Mouse (Mus musculus) kidney, embryonic 14.5 days (tissue): ENCODE measurements around the gene Pcsk7. TPM values are rescaled to one million over a fixed set of nuclear protein-coding genes. Genes with fewer than 3 reads are reported as not detected.

Experiments used
- ATAC-seq: fragments of 200-750 bp; cut with Nextera tagmentation; 2 replicates; pipeline ENCODE4 v1.8.0; 2017; ENCODE audit warnings: moderate number of reproducible peaks, mild to moderate bottlenecking, moderate TSS enrichment, moderate library complexity; ENCODE audit not compliant: low FRiP score, low TSS enrichment
- H3K27ac ChIP-seq: fragments of 300-500 bp; sonication (generic); 2 replicates; pipeline ENCODE4 v1.5.1; 2014; ENCODE audit warnings: low read depth, mild to moderate bottlenecking, low read length, moderate library complexity, mixed read lengths
- H3K27me3 ChIP-seq: fragments of 300-500 bp; sonication (generic); 2 replicates; pipeline ENCODE4 v1.6.1; 2014; ENCODE audit warnings: mild to moderate bottlenecking, low read length; ENCODE audit not compliant: control insufficient read depth, insufficient read depth
- H3K36me3 ChIP-seq: fragments of 300-500 bp; sonication (generic); 2 replicates; pipeline ENCODE4 v1.6.1; 2014; ENCODE audit warnings: low read length, mixed read lengths; ENCODE audit not compliant: control insufficient read depth, insufficient read depth
- H3K4me1 ChIP-seq: fragments of 300-500 bp; sonication (generic); 2 replicates; pipeline ENCODE4 v1.6.1; 2014; ENCODE audit warnings: low read length, mixed read lengths; ENCODE audit not compliant: control insufficient read depth, insufficient read depth
- H3K4me2 ChIP-seq: fragments of 300-500 bp; sonication (generic); replicated peaks from 2 replicates; pipeline ENCODE4 v1.6.1; 2014; ENCODE audit warnings: low read depth, mild to moderate bottlenecking, low read length
- H3K4me3 ChIP-seq: fragments of 300-500 bp; sonication (generic); 2 replicates; pipeline ENCODE4 v1.5.1; 2014; ENCODE audit warnings: mild to moderate bottlenecking, low read length
- H3K9ac ChIP-seq: fragments of 300-500 bp; sonication (generic); 2 replicates; pipeline ENCODE4 v1.6.1; 2014; ENCODE audit warnings: low read depth, mild to moderate bottlenecking, low read length, moderate library complexity
- H3K9me3 ChIP-seq: fragments of 300-500 bp; sonication (generic); 2 replicates; pipeline ENCODE4 v1.6.1; 2016; ENCODE audit warnings: low read length; ENCODE audit not compliant: control insufficient read depth
- whole genome bisulfite sequencing: fragments of 180-500 bp; shearing (Covaris S2); extraction: QIAGEN DNeasy Blood & Tissue Kit; methylation state at CpG from one replicate; pipeline ENCODE4 v1.1.7; 2014; 5-methylcytosine and 5-hydroxymethylcytosine counted together
- polyA plus RNA-seq: library from polyadenylated mRNA; unstranded; fragments of >200 nt; fragmentation: Nextera tagmentation; extraction: Ambion mirVana; gene quantifications from 2 replicates; pipeline ENCODE4 v1.2.1, GENCODE M21; 2014

The Pcsk7 gene
- polyA plus RNA-seq, 1 experiment from 2014 or later = 16.2 TPM

GRCm38 (mm10) chr9:45932571-45933415, 26.5 kb downstream of the Pcsk7 start:
- H3K4me2 ChIP-seq = no peak overlapping the region
- H3K27ac ChIP-seq = no peak overlapping the region
- ATAC-seq = no peak
- no peak overlapping the region for H3K4me3 ChIP-seq
- no peaks in the 10 kb centered on the region for H3K27me3 ChIP-seq
- no peaks in the 10 kb centered on the region for H3K9me3 ChIP-seq
- 67% methylated on average over 11 of the region's 11 CpGs for WGBS
- peaks cover 10% of the 10 kb centered on the region; the same call in 1 of the 2 replicates for H3K4me1 ChIP-seq
- peaks cover 27% of the 10 kb centered on the region for H3K36me3 ChIP-seq
- no peak overlapping the region for H3K9ac ChIP-seq

- Histone ChIP-seq H3K9ac (peak within 1 kb of the TSS; percentile 5; the same call in 1 of the 2 replicates), H3K4me3 (peak within 1 kb of the TSS; percentile 18), H3K27ac (no peak within 1 kb of the TSS), H3K4me2 (peak within 1 kb of the TSS; percentile 31), H3K4me1 (peaks cover 10% of the 10 kb centered on the region; the same call in 1 of the 2 replicates), H3K9me3 (no peaks in the 10 kb centered on the region), H3K36me3 (peaks cover 19% of the 10 kb centered on the region; the same call in 1 of the 2 replicates), H3K27me3 (no peaks in the 10 kb centered on the region)
- peak; percentile 40 for ATAC-seq
- WGBS = 5% methylated on average over 21 of the region's 21 CpGs
Measured at GRCm38 (mm10) chr9:45935628-45936210, 29.4 kb downstream of the Pcsk7 start, which contains the start of gene Tagln. TSS of gene Tagln (minus strand) at chr9:45936058.

GRCm38 (mm10) chr9:45936883-45937282, 30.6 kb downstream of the Pcsk7 start:
- H3K36me3 ChIP-seq = peaks cover 28% of the 10 kb centered on the region
- 26% methylated on average over 3 of the region's 3 CpGs for WGBS
- no peak overlapping the region for H3K9ac ChIP-seq
- no peak overlapping the region for H3K27ac ChIP-seq
- H3K27me3 ChIP-seq = no peaks in the 10 kb centered on the region
- peak; percentile 63; the same call in 1 of the 2 replicates for ATAC-seq
- H3K4me1 ChIP-seq = peaks cover 10% of the 10 kb centered on the region; the same call in 1 of the 2 replicates
- H3K4me3 ChIP-seq = no peak overlapping the region
- H3K4me2 ChIP-seq = no peak overlapping the region
- no peaks in the 10 kb centered on the region for H3K9me3 ChIP-seq

GRCm38 (mm10) chr9:45938088-45938487, 31.8 kb downstream of the Pcsk7 start:
- Histone ChIP-seq H3K36me3 (peaks cover 41% of the 10 kb centered on the region), H3K4me1 (peaks cover 7% of the 10 kb centered on the region; the same call in 1 of the 2 replicates), H3K27me3 (no peaks in the 10 kb centered on the region), H3K9me3 (no peaks in the 10 kb centered on the region), H3K9ac (no peak overlapping the region), H3K4me3 (no peak overlapping the region), H3K27ac (no peak overlapping the region), H3K4me2 (no peak overlapping the region)
- ATAC-seq = no peak
- 93% methylated on average over 8 of the region's 8 CpGs for WGBS

- Histone ChIP-seq H3K27me3 (no peaks in the 10 kb centered on the region), H3K4me1 (peaks cover 5% of the 10 kb centered on the region; the same call in 1 of the 2 replicates), H3K4me2 (no peak overlapping the region), H3K9me3 (no peaks in the 10 kb centered on the region), H3K4me3 (no peak overlapping the region), H3K9ac (no peak overlapping the region), H3K36me3 (peaks cover 51% of the 10 kb centered on the region), H3K27ac (no peak overlapping the region)
- 80% methylated on average over 15 of the region's 15 CpGs for WGBS
- ATAC-seq = no peak
Measured at GRCm38 (mm10) chr9:45938952-45939637, 32.8 kb downstream of the Pcsk7 start.

- H3K27me3 ChIP-seq = no peaks in the 10 kb centered on the region
- H3K4me3 ChIP-seq = no peak overlapping the region
- no peak for ATAC-seq
- H3K36me3 ChIP-seq = peaks cover 57% of the 10 kb centered on the region
- WGBS = 84% methylated on average over 6 of the region's 6 CpGs
- H3K4me1 ChIP-seq = peaks cover 5% of the 10 kb centered on the region; the same call in 1 of the 2 replicates
- H3K9ac ChIP-seq = no peak overlapping the region
- H3K9me3 ChIP-seq = no peaks in the 10 kb centered on the region
- H3K4me2 ChIP-seq = no peak overlapping the region
- H3K27ac ChIP-seq = no peak overlapping the region
Measured at GRCm38 (mm10) chr9:45939794-45940193, 33.5 kb downstream of the Pcsk7 start.

GRCm38 (mm10) chr9:45941329-45941888, 35.1 kb downstream of the Pcsk7 start:
- 65% methylated on average over 18 of the region's 18 CpGs for WGBS

GRCm38 (mm10) chr9:45942464-45942863, 36.2 kb downstream of the Pcsk7 start:
- no peak overlapping the region for H3K27ac ChIP-seq
- no peaks in the 10 kb centered on the region for H3K4me1 ChIP-seq
- no peaks in the 10 kb centered on the region for H3K27me3 ChIP-seq
- no peak overlapping the region for H3K4me2 ChIP-seq
- H3K36me3 ChIP-seq = peaks cover 77% of the 10 kb centered on the region
- ATAC-seq = no peak
- WGBS = 88% methylated on average over 16 of the region's 16 CpGs
- no peaks in the 10 kb centered on the region for H3K9me3 ChIP-seq
- no peak overlapping the region for H3K9ac ChIP-seq
- no peak overlapping the region for H3K4me3 ChIP-seq

More at GRCm38 (mm10) chr9:45941329-45941888, 35.1 kb downstream of the Pcsk7 start:
- Histone ChIP-seq H3K27me3 (no peaks in the 10 kb centered on the region), H3K9ac (no peak overlapping the region), H3K9me3 (no peaks in the 10 kb centered on the region), H3K36me3 (peaks cover 68% of the 10 kb centered on the region), H3K4me3 (no peak overlapping the region), H3K4me2 (no peak overlapping the region), H3K4me1 (peaks cover 1% of the 10 kb centered on the region; the same call in 1 of the 2 replicates), H3K27ac (no peak overlapping the region)
- ATAC-seq = no peak; the same call in 1 of the 2 replicates
